Mouse (Mus musculus) urinary bladder, adult 2 months (tissue): ENCODE results near the gene Ppif. TPM values are rescaled to one million over a fixed set of nuclear protein-coding genes. Genes with fewer than 3 reads are reported as not detected.

Source experiments
- DNase-seq: peaks from one replicate; pipeline ENCODE4 v3.0.0; 2022; ENCODE audit warnings: low spot score
- polyA plus RNA-seq: library from polyadenylated mRNA; depleted of rRNA; stranded (reverse); fragments of >200 nt; gene quantifications from 2 replicates; pipeline ENCODE4 v1.2.3, GENCODE M21; 2012; rRNA removed

The Ppif gene
- polyA plus RNA-seq, result 21.2 and 27.2 TPM in 2 replicates

DNA sequence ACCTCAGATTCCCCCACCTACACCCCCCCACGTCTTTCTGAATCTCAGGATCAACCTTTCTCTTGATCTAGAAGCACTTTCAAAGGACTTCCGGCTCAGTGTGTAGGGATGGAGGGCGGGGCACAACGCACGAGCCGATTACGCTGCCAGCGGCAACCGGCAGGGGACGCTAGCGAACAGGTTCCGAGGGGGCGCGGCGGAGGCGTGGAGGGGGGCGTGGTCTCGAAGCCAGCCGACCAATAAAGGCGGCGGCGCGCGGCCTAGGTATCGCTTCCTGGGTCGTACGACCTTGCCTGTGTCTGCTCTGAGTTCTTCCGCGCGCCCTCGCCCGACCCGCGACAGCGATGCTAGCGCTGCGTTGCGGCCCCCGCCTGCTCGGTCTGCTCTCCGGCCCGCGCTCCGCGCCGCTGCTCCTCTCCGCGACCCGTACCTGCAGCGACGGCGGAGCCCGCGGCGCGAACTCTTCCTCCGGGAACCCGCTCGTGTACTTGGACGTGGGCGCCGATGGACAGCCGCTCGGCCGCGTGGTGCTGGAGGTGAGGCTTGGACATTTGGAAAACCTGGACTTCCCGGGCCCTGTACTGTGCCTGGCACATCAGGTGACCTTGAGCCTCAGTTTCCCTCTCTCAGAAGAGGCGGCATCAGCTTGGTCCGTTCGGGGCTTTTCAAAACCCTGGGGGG is at the start of gene Ppif:
Gene Ppif (plus strand): TSS at position 267 of the 681 bp plus-strand sequence.
- DNase-seq, result peak; percentile 98

DNA sequence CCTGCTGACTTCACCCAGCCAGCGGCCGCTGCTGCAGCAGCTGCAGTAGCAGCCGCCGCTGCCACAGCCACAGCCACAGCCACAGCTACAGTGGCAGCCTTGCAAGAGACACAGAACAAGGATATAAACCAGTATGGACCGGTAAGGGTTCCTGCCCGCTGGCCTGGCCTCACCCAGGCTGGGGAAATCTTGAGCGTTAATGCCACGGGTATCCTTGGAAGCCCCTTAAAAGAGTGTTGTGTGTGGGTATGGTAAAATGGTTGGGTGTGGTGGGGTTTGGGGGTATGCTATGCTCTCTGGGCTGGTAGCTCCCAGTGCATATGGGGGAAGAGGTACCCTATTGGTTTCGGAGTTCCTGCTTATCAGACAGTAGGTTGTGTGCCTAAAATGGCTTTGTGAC is 48.2 kb upstream of the Ppif start:
- DNase-seq, result no peak

DNA sequence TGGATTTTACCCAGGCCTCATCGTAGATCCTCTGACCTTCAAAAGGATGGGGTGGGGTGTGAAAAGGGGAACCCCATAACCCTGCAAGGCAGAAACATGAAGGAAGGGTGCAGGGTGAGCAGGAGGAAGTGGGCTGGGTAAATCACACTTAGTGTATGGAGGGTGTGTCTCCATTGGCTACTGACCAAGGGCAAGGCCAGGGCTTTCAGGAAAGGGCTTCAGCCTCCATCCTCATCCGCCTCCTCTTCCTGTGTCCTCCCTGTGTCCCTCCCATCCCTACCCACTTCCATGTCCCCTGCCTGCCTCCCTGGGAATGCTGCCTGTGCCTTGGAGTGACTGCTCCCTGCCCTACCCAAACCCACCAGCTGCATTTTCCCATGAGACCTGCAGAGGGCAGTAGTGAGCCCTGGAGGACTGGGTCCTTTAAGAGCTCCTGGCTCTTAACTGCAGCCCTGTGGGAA is 47.8 kb upstream of the Ppif start:
- DNase-seq, result no peak

DNA sequence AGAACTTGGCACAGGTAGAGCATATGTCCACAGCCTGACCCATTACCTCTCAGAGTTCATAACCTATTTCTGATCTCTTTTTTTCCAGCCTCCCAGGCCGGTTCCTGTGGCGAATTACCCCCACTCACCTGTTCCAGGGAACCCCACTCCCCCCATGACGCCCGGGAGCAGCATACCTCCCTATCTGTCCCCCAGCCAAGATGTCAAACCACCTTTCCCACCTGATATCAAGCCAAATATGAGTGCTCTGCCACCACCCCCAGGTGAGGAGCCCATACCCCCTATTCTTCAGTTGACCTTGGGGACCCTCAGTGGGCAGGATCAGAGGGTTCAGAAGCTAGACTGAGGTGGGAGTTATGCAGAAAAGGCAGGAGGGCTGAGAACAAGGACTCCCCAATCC is 42.8 kb upstream of the Ppif start:
- no peak for DNase-seq

DNA sequence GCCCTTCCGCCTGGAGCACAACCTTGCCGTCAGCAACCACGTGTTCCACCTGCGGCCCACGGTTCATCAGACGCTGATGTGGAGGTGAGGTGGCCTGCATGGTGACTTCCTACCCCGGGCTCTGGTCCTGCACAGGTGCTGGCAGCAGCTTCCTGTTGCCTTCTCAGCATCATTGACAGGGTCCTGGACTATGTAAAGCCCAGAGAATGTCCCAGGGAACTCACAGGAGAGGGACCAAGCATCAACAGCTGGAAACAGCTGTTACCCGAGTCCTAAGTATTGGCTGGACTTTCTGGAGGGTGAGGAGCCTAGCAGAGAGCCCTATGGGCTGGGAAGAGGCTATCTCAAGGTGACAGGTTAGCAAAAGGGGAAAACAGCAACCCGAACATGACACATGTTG is 42.0 kb upstream of the Ppif start:
- DNase-seq, result no peak

DNA sequence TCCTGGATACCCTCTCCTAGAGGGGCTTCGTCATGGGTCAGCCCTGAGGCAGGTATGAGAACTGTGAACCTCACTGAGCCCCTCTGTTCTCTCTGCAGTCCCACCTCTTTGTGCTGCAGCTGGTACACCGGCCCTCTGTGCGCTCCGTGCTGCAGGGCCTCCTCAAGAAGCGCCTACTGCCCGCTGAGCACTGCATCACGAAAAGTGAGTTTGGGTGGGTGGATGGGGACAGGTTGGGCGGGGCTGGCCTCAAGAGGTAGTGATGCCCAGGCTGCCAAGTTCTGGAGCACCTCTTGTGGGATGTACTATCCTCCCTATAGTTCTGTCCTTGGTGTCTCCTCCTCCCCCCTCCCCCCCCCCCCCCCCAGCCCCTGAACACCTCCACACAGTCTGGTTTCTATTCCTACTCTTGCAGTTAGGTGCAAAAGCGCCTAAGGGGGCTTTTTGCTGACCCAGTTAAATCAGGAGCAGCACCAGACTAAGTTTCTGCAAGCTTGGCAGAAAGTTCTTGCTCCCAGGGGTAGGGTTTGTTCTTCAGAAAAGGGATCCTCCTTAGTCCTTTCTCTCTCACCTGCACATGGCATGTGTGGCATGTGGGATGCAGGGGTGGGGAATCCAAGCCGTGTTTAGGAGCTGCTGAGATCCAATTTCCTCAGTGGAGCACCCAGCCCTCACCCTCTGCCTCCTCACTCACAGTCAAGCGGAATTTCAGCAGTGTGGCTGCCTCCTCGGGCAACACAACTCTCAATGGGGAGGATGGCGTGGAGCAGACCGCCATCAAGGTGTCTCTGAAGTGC is 39.4 kb upstream of the Ppif start:
- no peak for DNase-seq

DNA sequence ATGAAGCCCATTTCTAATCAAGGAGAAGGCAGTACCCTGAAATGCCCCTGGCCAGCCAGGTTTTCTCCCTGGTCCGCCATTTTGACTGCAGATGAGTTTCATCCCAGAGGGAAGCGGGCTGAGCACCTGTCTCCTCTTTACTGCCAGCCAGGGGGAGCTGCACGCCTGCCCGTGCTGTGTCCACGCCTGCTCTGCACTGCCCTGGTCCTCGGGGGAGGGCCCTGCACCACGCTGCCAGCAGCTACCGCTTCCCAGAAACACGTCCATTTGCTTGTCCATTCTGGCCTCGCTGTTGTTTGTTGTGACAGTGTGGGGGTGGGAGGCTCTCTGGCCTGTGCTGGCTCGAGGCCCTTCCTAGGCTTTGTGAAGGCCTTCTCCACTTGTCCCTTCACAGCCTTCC is 33.3 kb upstream of the Ppif start:
- no peak for DNase-seq

DNA sequence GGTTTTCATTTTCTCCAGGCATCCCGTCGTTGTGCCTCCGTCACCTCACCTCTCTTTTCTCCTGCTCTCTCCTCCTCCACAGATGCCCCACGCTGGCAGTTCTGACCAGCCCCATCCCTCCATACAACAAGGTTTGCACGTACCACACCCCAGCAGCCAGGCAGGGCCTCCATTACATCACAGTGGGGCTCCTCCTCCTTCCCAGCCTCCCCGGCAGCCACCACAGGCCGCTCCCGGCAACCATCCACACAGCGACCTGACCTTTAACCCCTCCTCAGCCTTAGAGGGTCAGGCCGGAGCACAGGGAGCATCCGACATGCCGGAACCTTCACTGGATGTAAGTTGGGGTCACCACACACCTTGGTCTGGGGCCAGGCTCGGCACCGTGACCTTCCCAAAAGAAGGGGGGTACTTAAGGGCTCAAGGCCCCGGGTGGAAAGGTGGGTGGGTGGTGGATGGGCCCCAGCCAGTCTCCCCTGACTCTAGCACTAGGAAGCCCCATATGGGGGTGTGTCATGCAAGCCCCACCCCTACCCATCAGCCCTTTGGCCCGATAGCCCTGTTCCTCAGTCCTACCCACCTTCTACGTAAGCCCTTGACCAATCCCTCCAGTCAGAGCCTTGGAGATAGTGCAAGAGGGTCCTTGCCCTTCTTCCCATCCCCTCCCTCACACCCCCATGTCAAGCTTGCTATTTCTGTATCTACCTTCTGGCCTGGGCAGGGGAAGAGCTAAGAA is 32.6 kb upstream of the Ppif start:
- DNase-seq, result no peak

DNA sequence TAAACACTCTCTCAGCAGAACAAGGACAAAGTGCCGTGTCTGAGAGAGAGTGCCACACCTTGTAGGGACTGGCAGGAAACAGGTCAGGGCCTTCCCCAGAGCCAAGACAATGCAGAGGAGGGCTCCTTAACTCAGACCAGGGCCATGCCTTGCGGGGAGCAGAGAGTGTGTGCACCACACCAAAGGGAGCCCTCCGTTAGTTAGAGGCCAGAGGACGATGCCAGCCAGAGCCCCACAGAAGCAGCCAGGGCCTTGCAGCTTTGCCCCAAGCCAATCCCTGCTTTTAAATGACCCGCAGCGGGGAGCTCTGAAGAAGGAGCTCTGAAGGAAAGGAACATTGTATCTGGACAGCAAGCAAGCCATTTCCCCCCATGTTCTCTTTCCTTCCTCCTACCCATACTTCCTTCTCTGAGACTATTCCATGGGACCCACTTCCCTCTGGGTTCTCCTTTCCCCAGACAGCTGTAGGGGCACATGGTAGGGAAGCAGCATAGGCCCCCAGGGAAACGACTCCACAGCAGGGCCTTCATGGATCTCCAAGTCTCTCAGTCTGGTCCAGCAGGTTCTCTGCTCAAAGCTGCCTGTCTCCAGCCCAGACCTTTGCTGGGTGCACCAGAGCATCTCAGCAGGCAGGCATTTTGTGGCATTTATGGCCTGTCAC is 30.2 kb upstream of the Ppif start:
- no peak for DNase-seq

DNA sequence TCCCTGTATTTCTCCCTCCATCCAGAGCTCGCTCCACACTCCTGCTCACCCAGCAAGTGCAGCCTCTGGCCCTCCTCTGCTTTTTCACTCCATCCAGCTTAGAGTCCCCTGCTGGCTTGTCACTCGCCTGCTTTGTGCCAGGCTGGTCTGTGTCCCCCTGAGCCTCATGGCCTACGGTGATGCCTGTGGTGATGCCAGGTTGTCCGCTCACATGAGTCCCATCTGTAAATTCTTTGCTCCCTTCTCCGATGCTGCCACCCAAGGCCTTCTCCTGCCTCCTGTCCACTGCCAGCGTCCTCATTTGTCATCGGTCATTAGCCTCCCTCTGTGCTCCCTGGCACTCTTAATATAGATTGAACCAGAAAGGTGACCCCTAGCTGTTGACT is 29.7 kb upstream of the Ppif start:
- DNase-seq, result no peak

DNA sequence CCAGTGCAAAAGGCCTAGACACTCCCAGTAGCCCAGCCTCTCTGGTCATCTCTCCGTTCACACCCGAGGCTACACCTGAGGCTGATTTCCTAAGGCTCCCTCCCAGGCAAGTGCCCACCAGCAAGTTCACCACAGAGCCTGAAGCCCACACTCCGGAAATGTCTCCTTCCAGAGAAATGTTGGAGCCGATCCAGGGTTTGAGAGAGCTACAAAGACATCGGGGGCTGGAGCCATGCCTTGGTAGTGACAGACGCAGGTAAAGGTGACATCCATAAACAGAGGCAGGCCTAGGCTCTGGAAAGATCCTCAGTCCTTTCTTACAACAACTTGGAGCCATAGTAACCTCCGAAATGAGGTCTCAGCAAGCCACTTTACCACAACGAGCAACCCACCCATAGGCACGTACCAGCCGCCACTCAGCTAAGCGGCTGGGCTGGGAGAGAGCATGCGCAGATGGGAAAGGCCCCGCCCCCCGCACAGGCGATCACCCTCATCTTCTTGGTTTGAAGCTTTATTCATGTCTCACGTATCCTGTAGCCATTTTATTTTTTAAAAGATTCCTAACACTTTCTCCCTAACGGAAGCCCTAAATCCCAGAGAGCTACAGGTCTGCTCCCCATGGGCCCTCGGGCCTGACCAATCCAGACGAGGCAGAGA is 28.5 kb upstream of the Ppif start:
- DNase-seq, result no peak

DNA sequence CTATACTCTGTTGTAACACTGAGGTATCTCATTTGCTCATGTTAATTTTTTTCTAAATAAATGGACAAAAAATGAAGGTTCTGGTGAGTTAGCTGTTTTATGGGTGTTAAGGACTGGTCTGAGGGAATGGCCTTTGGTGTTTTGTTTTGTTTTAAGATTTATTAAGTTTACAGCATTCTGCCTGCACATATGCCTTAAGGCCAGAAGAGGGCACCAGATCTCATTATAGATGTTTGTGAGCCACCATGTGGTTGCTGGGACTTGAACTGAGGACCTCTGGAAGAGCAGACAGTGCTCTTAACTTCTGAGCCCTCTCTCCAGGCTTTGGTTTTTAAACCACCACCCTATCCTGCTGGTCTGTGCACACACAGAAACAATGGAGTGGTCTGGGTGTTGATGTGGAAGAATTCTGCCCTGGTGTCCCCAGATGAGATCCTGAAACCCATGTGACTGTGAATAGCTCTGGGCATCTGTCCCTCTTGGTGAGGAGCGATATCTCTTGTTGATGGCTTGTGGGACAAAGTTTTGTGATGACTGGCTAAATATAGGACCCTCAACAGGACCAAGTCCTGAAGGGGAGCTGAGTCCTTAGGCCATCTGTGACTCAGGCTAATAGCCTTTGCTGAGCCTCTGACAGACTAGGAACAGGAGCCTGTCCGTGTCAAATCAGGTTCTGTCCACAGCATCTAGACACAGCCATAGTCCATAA is 27.1 kb upstream of the Ppif start:
- DNase-seq, result no peak

DNA sequence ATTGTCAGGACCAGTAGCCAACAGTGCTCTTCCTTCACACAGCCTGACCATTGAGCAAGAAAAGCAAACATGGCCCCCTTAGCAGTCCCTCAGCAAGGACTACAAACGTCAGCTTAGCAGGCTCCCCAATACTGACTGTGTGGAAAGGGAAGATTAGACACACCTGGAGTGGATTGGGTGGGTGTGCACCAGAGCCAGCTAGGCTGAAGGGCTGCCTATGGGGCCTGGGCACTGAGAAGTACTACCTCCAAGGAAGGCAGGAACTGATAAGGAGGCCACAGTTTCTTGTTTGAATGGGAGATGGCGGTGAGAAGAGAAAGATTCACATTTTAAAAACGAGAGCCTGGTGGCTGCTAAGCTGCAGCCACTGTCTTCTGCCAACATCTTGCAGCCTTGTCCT is 26.4 kb upstream of the Ppif start:
- no peak for DNase-seq

DNA sequence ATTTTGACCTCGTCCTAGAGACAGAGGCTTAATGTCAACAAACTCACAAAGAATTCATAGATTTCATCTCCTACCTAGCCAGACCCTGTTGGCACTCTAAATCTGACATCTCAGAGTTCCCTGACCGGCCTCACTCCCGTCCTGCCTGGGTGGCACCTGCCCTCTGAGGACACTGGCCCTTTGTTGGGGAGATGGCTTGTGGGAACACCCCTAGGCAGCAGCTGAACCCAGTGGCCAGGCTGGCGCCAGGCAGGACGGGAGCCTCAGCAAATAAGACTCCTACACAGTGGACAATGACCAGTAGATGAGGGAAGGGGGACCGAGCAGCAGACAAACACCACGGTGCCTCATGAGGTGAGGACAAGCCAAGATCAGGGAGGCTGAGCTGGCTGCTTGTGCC is 14.3 kb upstream of the Ppif start:
- no peak for DNase-seq

DNA sequence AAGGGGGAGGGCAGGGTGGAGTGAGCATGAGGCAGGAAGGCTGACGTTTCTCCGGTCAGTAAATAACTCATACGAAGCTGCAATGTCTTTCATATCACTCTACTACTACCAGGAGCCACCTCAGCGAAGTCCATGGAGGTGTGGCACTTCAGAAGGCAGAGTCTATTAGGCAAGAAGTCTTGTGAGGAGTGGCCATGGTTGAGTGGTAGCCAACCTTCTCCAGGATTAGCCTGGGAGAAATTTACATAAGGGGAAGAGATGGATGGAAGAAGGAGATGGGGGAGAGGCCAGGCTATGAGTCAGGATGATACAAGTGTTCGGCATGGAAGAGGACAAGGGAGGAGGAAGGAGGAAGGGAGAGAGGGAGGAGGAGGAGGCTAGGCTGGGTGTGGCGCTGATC is 11.9 kb upstream of the Ppif start:
- DNase-seq, result no peak

DNA sequence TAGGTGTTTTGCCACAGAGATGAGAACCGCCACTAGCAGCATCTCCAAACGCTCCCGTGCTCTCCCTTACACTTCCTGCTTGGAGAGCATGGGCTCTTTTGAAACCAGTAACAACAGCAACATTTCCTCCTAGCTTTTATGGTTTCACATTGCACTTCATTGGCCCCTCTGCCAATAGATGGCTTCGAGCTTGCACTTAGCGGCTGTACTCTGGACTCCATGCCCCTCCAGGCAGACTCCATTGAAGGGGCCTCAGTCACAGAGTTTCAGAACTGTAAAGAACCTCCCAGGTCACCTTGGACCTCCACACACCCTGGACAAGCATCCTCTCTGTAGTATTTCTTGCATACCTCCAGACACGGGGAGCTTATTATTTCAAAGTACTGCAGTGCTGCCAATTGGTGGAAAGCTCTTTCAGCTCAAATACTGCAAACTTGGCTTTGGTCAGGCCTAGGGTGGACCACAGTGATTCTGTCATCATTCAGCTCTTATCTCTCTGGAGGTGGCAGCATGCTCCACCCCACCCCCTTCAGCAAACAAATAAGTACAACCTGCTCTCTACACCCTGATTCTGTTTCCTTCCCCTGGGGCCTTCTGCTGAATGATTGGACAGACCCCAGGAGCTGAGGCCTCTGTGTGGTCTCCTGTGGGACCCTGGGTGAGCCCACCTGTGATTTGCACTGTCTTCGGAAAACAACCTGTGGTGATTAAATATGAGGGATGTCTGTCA is 7.6 kb upstream of the Ppif start:
- no peak for DNase-seq

DNA sequence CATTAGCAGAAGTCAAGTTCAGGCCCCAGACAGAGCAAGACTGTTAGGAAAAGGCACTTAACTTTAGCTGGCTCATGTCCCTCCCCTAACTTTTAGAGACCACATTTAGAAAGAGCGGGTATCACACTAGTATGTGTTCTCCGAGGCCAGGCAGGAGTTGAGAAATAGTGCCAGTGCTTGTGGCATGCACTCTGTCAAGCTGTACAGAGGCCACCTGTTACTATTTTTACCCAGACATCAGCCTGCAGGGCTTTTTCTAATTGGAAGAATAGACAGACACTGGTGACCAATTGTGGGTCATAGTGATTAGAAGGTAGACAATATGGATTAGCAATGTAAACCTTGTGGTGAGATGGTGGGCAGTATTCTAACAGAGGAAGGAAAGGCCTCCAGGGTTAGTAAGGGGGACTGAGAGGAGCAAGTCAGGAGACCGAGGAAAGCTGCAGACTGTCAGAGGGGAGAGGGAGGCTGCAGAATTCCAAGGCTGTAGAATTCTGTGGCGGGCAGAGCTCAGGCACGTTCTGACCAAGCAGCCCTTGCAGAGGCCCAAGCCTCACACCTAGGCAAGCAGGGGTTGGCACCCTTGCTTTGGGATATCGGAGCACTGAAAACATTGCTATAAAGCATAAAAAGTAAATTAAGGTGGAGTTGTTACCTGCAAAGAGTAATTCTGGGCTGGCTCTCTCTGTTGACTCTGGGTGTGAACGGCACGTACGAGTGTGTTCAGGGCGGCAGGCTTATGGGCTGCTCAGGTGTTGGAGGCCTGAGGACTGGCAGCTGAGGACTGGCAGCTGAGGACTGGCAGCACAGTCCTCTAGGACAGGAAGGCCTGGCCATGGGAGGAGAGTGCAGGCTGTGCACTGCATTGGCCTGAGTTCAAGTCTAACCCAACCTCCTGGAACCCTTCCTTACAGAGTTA is 6.7 kb upstream of the Ppif start:
- no peak for DNase-seq

DNA sequence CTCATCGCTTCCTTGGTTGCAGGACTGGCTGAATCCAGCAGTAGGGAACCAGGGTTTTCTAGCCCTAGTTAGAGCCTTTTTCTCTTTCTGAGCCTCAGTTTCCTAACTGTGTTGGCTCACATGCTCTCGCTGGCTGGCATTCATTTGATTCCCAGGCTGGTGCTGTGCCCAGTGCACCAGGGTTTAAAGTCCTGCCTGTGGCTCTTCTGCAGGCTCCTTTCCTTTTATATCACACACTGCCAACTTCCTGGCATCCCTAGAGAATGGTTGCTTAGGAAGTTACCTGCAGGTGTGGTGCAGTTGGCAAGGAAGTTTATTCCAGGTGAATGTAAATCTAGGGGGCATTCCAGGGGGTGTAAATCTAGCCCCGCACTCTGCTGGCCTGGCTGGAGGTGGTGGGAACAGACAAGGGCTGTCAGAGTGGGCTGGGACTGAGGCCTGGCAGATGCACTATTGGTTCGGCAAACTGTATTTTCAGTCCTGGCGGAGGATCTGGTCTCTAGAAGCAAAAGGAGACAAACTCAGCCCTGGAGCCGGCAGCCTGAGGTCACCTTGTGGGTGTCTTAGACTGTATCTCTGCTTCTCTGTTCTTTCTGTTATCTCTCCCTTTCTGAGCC is 575 bp upstream of the Ppif start:
- DNase-seq, result no peak

DNA sequence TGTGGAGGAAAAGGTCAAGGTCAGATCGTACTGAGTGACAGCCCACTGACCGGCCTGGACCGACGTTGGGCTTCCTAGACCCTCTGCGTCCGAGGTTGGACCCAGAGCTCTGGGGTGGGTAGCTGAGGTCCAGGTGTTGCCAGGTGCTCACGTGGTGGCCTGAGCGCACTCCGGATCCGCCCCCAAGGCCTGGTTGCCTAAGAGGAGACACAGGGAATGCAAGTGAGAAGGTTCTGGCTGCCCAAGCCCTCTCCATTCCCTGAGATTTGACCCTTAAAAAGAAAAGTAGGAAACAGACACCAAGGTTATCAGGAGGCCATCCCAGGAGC is 579 bp downstream of the Ppif start:
- no peak for DNase-seq
